Mouse (Mus musculus): Measurements from ENCODE around the gene Fbxw11.

GRCm38 (mm10) chr11:32642899-32643886 is 669 bp downstream of the Fbxw11 start:
- TF ChIP-seq POLR2A (IDR thresholded peaks at IDR 0.05; ENCODE audit: control insufficient read depth, low read depth, low read length) (no peak), CTCF (IDR thresholded peaks at IDR 0.05; ENCODE audit: control insufficient read depth, insufficient read depth, insufficient replicate concordance, low read depth, low read length) (no peak)
